8 mouse cellular contexts compared by ENCODE assay signal in genomic region chr1:34485461-34486188, GRCm38 (mm10). TPM values are rescaled to one million over a fixed set of nuclear protein-coding genes. Genes with fewer than 3 reads are reported as not detected.
DNase-seq lines count a peak whose midpoint lies in the region; ATAC-seq and TF ChIP-seq lines count a peak whose summit lies in the region.

No protein-coding gene starts in this region.

- DNase-seq in urinary bladder, postnatal 25 days (ENCODE audit: low spot score), result peak; percentile 28
- no peak for DNase-seq in urinary bladder, postnatal 4 days (ENCODE audit: low spot score in 2 of 2)
- peak; percentile 45 for DNase-seq in embryo, embryonic 9.5 days (ENCODE audit: extremely low spot score)
- peak; percentile 23 to 51 for DNase-seq in heart, postnatal 14 days
- DNase-seq in large intestine, adult 2 months (ENCODE audit: low read depth, low spot score), result peak; percentile 44
- peak; percentile 66 for DNase-seq in liver, postnatal 0 days
- peak; percentile 75 for DNase-seq in thymus, adult 2 months

- H3K4me1 ChIP-seq in liver, postnatal 0 days (ENCODE audit: insufficient read depth), result peaks cover 25% of the 10 kb centered on the region
- H3K4me1 ChIP-seq in neural tube, embryonic 12.5 days, result peaks cover 5% of the 10 kb centered on the region; the same call in 1 of the 2 replicates
- H3K4me1 ChIP-seq in thymus, adult 2 months (replicated peaks; ENCODE audit: control insufficient read depth, insufficient read depth, low read length), result peaks cover 29% of the 10 kb centered on the region

- peak overlapping the region; percentile 66 for H3K27ac ChIP-seq in liver, postnatal 0 days (ENCODE audit: low read depth)
- H3K27ac ChIP-seq in neural tube, embryonic 12.5 days, result no peak overlapping the region
- H3K27ac ChIP-seq in thymus, adult 2 months (ENCODE audit: control insufficient read depth, insufficient read depth, low read length), result peak overlapping the region; percentile 77

- H3K36me3 ChIP-seq in liver, postnatal 0 days (replicated peaks; ENCODE audit: insufficient read depth, low read length), result no peaks in the 10 kb centered on the region
- no peaks in the 10 kb centered on the region for H3K36me3 ChIP-seq in neural tube, embryonic 12.5 days
- H3K36me3 ChIP-seq in thymus, adult 2 months (ENCODE audit: control insufficient read depth, insufficient read depth, low read length), result no peaks in the 10 kb centered on the region

- H3K27me3 ChIP-seq in liver, postnatal 0 days (ENCODE audit: insufficient read depth, low read length), result no peaks in the 10 kb centered on the region
- H3K27me3 ChIP-seq in neural tube, embryonic 12.5 days (replicated peaks), result 0 out of 2 replicates have a peak, but pooled peaks cover 3% of the 10 kb centered on the region
- no peaks in the 10 kb centered on the region for H3K27me3 ChIP-seq in thymus, adult 2 months (ENCODE audit: control insufficient read depth, insufficient read depth, low read length)

- peak overlapping the region; percentile 68 for H3K4me2 ChIP-seq in liver, postnatal 0 days (ENCODE audit: low read depth, low read length)
- H3K4me2 ChIP-seq in neural tube, embryonic 12.5 days (replicated peaks), result peak overlapping the region; percentile 53

- peak; percentile 65 for ATAC-seq in liver, postnatal 0 days
- ATAC-seq in neural tube, embryonic 12.5 days (ENCODE audit: low FRiP score, low read depth), result peak; percentile 44; the same call in 1 of the 2 replicates

- H3K9ac ChIP-seq in liver, postnatal 0 days (replicated peaks), result peak overlapping the region; percentile 49
- H3K9ac ChIP-seq in neural tube, embryonic 12.5 days, result no peak overlapping the region

- H3K4me3 ChIP-seq in liver, postnatal 0 days (ENCODE audit: low read depth, low read length), result peak overlapping the region; percentile 34
- H3K4me3 ChIP-seq in neural tube, embryonic 12.5 days, result peak overlapping the region; percentile 15; the same call in 1 of the 2 replicates
- H3K4me3 ChIP-seq in thymus, adult 2 months (ENCODE audit: control insufficient read depth, insufficient read depth, low read length), result peak overlapping the region; percentile 42

- H3K9me3 ChIP-seq in liver, postnatal 0 days (ENCODE audit: low read length), result no peaks in the 10 kb centered on the region
- H3K9me3 ChIP-seq in neural tube, embryonic 12.5 days, result no peaks in the 10 kb centered on the region

- no peak for TF ChIP-seq EP300 in liver, postnatal 0 days (IDR thresholded peaks at IDR 0.05; ENCODE audit: low read depth)

- 8% methylated on average over 25 of the region's 25 CpGs for WGBS in large intestine, adult 2 months
- WGBS in liver, postnatal 0 days (ENCODE audit: insufficient replicate concordance), result 5% methylated on average over 25 of the region's 25 CpGs
- 13% methylated on average over 25 of the region's 25 CpGs for WGBS in neural tube, embryonic 12.5 days
- WGBS in thymus, adult 2 months, result 4% methylated on average over 25 of the region's 25 CpGs

- intact Hi-C loops in heart, postnatal 14 days (cut with DNase I), result no loop called here

- TF ChIP-seq CTCF in liver, postnatal 0 days (IDR thresholded peaks at IDR 0.05; ENCODE audit: low read depth), result peak; percentile 83
- peak; percentile 67; the same call in 1 of the 2 replicates for TF ChIP-seq CTCF in thymus, adult 2 months (IDR thresholded peaks at IDR 0.05; ENCODE audit: borderline replicate concordance, control insufficient read depth, extremely low read depth, insufficient read depth, low read length, poor library complexity)

- TF ChIP-seq POLR2A in thymus, adult 2 months (IDR thresholded peaks at IDR 0.05; ENCODE audit: control insufficient read depth, extremely low read depth, insufficient read depth, low read length, poor library complexity), result no peak

RNA-seq across cellular contexts. Expression of gene Prss39, which starts 12.6 kb away (rescaled TPM):
- total RNA-seq in heart, postnatal 14 days (2021), result not detected
- polyA plus RNA-seq in large intestine, adult 2 months (2012; rRNA removed), result 0.06 TPM in 1 of 2 replicates, not detected in the other
- polyA plus RNA-seq in liver, postnatal 0 days (2015; fragmentation: Nextera tagmentation; extraction: Ambion mirVana), result not detected in 2 replicates
- not detected in 2 replicates for polyA plus RNA-seq in neural tube, embryonic 12.5 days (2016; fragmentation: Nextera tagmentation; extraction: Ambion mirVana)
- polyA plus RNA-seq in thymus, adult 2 months (2012; rRNA removed), result 0.10 and 0.35 TPM in 2 replicates

RNA-seq across cellular contexts. Expression of gene Ptpn18, which starts 26.1 kb away (rescaled TPM):
- 1 to 10 TPM; 7.2 to 7.5 TPM for total RNA-seq in heart, postnatal 14 days (2021)
- 64.2 and 84.7 TPM in 2 replicates for polyA plus RNA-seq in large intestine, adult 2 months (2012; rRNA removed)
- polyA plus RNA-seq in liver, postnatal 0 days (2015; fragmentation: Nextera tagmentation; extraction: Ambion mirVana), result 28.2 and 32.1 TPM in 2 replicates
- 5.2 and 7.7 TPM in 2 replicates for polyA plus RNA-seq in neural tube, embryonic 12.5 days (2016; fragmentation: Nextera tagmentation; extraction: Ambion mirVana)
- 705 and 801 TPM in 2 replicates for polyA plus RNA-seq in thymus, adult 2 months (2012; rRNA removed)

RNA-seq across cellular contexts. Expression of gene Imp4, which starts 46.0 kb away (rescaled TPM):
- total RNA-seq in heart, postnatal 14 days (2021), result 10 to 100 TPM; 28.5 to 30.0 TPM
- 36.5 and 52.1 TPM in 2 replicates for polyA plus RNA-seq in large intestine, adult 2 months (2012; rRNA removed)
- 37.6 and 41.6 TPM in 2 replicates for polyA plus RNA-seq in liver, postnatal 0 days (2015; fragmentation: Nextera tagmentation; extraction: Ambion mirVana)
- polyA plus RNA-seq in neural tube, embryonic 12.5 days (2016; fragmentation: Nextera tagmentation; extraction: Ambion mirVana), result 77.3 and 80.3 TPM in 2 replicates
- polyA plus RNA-seq in thymus, adult 2 months (2012; rRNA removed), result 74.7 and 76.7 TPM in 2 replicates

RNA-seq across cellular contexts. Expression of gene Ccdc115, which starts 46.2 kb away (rescaled TPM):
- total RNA-seq in heart, postnatal 14 days (2021), result 10 to 100 TPM; 14.1 to 15.0 TPM
- 16.6 and 20.1 TPM in 2 replicates for polyA plus RNA-seq in large intestine, adult 2 months (2012; rRNA removed)
- 19.0 and 21.0 TPM in 2 replicates for polyA plus RNA-seq in liver, postnatal 0 days (2015; fragmentation: Nextera tagmentation; extraction: Ambion mirVana)
- polyA plus RNA-seq in neural tube, embryonic 12.5 days (2016; fragmentation: Nextera tagmentation; extraction: Ambion mirVana), result 64.1 and 64.5 TPM in 2 replicates
- 29.6 and 35.1 TPM in 2 replicates for polyA plus RNA-seq in thymus, adult 2 months (2012; rRNA removed)

RNA-seq across cellular contexts. Expression of gene Cfc1, which starts 49.8 kb away (rescaled TPM):
- not detected for total RNA-seq in heart, postnatal 14 days (2021)
- polyA plus RNA-seq in large intestine, adult 2 months (2012; rRNA removed), result not detected in 2 replicates
- polyA plus RNA-seq in liver, postnatal 0 days (2015; fragmentation: Nextera tagmentation; extraction: Ambion mirVana), result not detected in 2 replicates
- polyA plus RNA-seq in neural tube, embryonic 12.5 days (2016; fragmentation: Nextera tagmentation; extraction: Ambion mirVana), result not detected in 2 replicates
- polyA plus RNA-seq in thymus, adult 2 months (2012; rRNA removed), result 0.20 TPM in 1 of 2 replicates, not detected in the other

Comparison
In these comparisons a context has a peak if more than half of its experiments do, and no peak if none do; other contexts are left out.
1. DNase-seq: peak in urinary bladder, postnatal 25 days (single experiment), embryo, embryonic 9.5 days (single experiment), heart, postnatal 14 days (2 of 2), large intestine, adult 2 months (single experiment), liver, postnatal 0 days (single experiment) and thymus, adult 2 months (single experiment); none in urinary bladder, postnatal 4 days (0 of 2).
2. Peak in every context shown above with its lines, with median percentiles within 50 percentile points of each other: H3K4me3 ChIP-seq.